Mouse (Mus musculus): Measurements from ENCODE around the gene Cwc27. TPM values are rescaled to one million over a fixed set of nuclear protein-coding genes. Genes with fewer than 3 reads are reported as not detected.

Gene Cwc27
- polyA plus RNA-seq, 1 experiment = not detected

DNA sequence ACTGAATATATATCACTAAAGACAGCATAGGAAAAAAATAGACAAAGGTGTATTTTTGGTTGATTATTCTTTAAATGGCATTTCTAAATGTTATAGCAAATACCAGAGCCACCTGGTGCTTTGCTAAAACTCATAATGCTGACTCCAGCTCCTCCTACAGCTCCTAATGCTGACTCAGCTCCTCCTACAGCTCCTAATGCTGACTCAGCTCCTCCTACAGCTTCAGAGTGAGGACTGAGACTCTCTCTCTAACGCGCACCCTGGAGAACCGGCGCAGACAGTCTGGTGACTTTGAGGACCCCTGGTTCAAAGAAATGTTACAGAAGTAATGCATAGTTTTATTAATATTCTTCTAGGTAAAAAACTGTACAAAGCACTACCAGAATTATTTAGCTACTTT, 74.1 kb downstream of the Cwc27 start:
- H3K4me3 ChIP-seq (ENCODE audit: insufficient read depth, low read depth, low read length) = no peak overlapping the region
- no peak overlapping the region for H3K27ac ChIP-seq (ENCODE audit: insufficient read depth, low read depth, low read length)
- no peak for TF ChIP-seq POLR2A (IDR thresholded peaks at IDR 0.05; ENCODE audit: insufficient read depth, low read depth, low read length)
- no peak for TF ChIP-seq CTCF (IDR thresholded peaks at IDR 0.05; ENCODE audit: insufficient read depth, low read depth, low read length)
- 80% methylated on average over 4 of the region's 4 CpGs for WGBS
- no peaks in the 10 kb centered on the region for H3K4me1 ChIP-seq (ENCODE audit: control insufficient read depth, insufficient read depth, low read length)

DNA sequence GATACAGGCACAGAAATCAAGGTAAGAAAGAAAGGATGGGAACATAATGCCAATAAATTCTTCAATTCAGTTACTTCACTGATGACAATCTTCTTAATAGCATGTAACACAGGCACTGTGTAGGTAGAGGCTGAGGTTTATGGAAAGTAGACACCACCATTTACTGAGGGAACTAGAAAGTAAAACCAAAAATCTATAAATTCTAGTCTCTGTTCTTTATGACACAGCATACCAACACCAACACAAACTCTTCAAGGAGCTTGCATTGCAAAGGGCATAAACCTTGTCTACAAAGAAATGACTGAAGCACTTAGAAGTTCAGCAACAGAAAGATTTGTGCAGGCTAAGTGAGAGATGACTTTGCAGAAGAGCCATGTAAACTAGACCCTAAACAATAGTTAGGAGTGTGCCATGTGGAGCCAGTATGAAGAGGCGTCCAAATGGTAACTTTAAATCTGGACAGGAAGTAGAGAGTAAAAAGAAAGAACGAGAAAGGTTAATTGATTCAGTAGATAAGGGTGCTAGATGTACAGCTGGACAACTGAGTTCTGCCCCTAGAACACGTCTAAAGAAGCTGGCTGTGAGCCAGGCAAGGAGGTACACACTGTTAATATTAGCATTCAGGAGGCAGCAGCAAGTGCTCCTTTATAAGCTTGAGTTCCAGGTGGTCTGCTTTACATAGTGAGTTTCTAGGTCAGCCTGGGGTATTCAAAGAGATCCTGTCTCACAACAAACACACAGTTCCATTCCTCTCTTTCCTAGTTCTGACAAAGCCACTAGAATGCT, 87.5 kb downstream of the Cwc27 start:
- H3K27ac ChIP-seq (ENCODE audit: insufficient read depth, low read depth, low read length) = no peak overlapping the region
- H3K4me1 ChIP-seq (ENCODE audit: control insufficient read depth, insufficient read depth, low read length) = no peaks in the 10 kb centered on the region
- 65% methylated on average over 3 of the region's 3 CpGs for WGBS
- TF ChIP-seq CTCF (IDR thresholded peaks at IDR 0.05; ENCODE audit: insufficient read depth, low read depth, low read length) = no peak
- TF ChIP-seq POLR2A (IDR thresholded peaks at IDR 0.05; ENCODE audit: insufficient read depth, low read depth, low read length) = no peak
- no peak overlapping the region for H3K4me3 ChIP-seq (ENCODE audit: insufficient read depth, low read depth, low read length)

DNA sequence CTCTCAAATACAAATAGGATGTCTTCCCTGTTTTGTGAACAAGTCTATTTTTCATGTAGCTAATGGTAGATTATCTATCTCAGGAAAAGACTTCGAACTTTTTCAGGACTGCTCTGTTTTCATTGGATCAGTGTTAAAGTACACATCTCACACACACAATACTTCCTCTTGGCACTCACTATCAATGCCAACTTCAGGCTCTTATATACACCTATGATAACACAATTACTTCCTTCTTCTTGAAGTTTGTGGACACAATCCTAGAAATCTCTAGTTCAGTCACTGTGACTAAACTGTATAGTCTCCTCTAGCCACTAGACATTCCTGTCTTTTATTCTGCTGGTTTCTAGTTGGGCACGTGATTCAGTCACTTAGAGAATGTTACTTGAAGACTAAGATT, 89.3 kb downstream of the Cwc27 start:
- TF ChIP-seq CTCF (IDR thresholded peaks at IDR 0.05; ENCODE audit: insufficient read depth, low read depth, low read length) = no peak
- no peak for TF ChIP-seq POLR2A (IDR thresholded peaks at IDR 0.05; ENCODE audit: insufficient read depth, low read depth, low read length)
- no peaks in the 10 kb centered on the region for H3K4me1 ChIP-seq (ENCODE audit: control insufficient read depth, insufficient read depth, low read length)
- H3K27ac ChIP-seq (ENCODE audit: insufficient read depth, low read depth, low read length) = no peak overlapping the region
- WGBS = 91% methylated on average over 2 of the region's 2 CpGs
- H3K4me3 ChIP-seq (ENCODE audit: insufficient read depth, low read depth, low read length) = no peak overlapping the region

DNA sequence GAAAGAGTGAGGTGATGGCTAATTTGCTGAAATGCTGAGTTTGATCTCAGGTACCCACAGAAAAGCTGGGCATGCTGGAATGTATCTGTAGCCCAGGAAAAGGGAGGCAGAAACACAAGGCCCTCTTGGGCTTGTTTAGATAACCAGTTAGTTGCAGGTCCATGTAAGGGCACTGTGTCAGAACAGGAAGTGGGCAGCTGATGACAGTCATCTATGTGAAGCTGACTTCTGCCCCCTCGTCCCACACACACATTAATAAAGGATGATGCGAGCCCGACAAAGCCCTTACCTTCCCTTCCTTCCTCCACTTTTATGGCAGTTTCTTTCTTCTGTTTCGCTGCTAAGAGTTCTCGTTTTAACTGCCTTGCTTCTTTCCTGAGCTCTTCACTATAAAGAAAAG, 96.8 kb downstream of the Cwc27 start:
- WGBS = 84% methylated on average over 5 of the region's 5 CpGs
- Histone ChIP-seq H3K27ac (ENCODE audit: insufficient read depth, low read depth, low read length) (no peak overlapping the region), H3K4me1 (ENCODE audit: control insufficient read depth, insufficient read depth, low read length) (no peaks in the 10 kb centered on the region), H3K4me3 (ENCODE audit: insufficient read depth, low read depth, low read length) (no peak overlapping the region)
- TF ChIP-seq POLR2A (IDR thresholded peaks at IDR 0.05; ENCODE audit: insufficient read depth, low read depth, low read length) (no peak), CTCF (IDR thresholded peaks at IDR 0.05; ENCODE audit: insufficient read depth, low read depth, low read length) (no peak)

DNA sequence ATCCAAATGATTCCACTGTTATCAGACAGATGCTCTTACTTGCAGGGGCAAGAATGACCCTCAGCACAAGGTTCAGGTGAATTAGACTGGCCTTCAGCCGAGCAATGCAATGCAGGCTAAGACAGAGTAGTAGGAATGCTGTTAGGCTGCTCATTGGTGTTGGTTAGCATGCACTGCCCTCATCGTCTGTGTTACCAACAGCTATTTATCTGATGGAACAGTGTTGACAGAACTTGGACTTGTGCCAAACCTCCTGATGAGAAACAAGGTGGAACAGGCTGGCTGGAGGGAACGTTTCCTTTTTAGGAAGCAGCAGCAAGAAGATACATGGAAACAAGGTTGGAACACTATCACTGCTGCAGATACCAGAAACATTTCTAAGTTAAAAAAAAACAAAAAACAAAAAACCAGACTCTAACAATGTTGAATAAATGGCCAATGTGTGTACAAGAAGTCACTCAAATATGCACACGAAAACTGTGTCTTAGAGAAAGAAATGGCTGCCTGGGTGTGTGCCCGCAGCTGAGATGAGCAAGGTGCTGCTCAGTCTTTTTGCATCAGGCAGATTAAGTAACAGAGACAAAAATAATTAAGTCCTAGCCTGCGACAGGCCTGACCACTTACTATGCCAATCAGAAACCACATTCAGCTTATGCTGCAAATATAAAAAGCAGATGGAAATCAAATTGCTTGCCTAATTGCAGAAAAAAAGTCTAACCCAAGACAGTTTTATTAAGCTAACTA, 122.2 kb downstream of the Cwc27 start:
- TF ChIP-seq CTCF (IDR thresholded peaks at IDR 0.05; ENCODE audit: insufficient read depth, low read depth, low read length) (no peak), POLR2A (IDR thresholded peaks at IDR 0.05; ENCODE audit: insufficient read depth, low read depth, low read length) (no peak)
- no peak overlapping the region for H3K27ac ChIP-seq (ENCODE audit: insufficient read depth, low read depth, low read length)
- 65% methylated on average over 6 of the region's 6 CpGs for WGBS

DNA sequence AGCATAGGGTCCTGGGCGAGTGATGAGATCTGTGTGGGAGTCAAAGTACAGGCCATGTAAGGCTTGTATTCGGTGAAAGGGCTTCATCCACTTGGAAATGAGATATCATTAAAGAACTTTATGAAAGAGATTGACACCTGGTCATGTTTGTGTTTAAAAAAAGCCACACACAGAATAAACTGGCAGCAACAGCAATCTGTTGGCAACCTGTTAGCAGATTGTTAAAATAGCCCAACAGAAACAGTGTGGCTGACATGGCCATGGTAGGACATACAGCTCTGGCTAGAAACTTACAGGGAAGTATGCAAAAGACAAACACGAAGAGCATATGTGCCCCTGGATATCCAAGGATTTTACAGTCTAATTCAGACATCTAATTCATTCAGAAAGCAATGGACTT, 124.2 kb downstream of the Cwc27 start:
- Histone ChIP-seq H3K4me3 (ENCODE audit: insufficient read depth, low read depth, low read length) (no peak overlapping the region), H3K27ac (ENCODE audit: insufficient read depth, low read depth, low read length) (no peak overlapping the region), H3K4me1 (ENCODE audit: control insufficient read depth, insufficient read depth, low read length) (no peaks in the 10 kb centered on the region)
- 91% methylated on average over 3 of the region's 3 CpGs for WGBS
- TF ChIP-seq POLR2A (IDR thresholded peaks at IDR 0.05; ENCODE audit: insufficient read depth, low read depth, low read length) = no peak
- no peak for TF ChIP-seq CTCF (IDR thresholded peaks at IDR 0.05; ENCODE audit: insufficient read depth, low read depth, low read length)

More for the DNA sequence above, 122.2 kb downstream of the Cwc27 start:
- Histone ChIP-seq H3K4me3 (ENCODE audit: insufficient read depth, low read depth, low read length) (no peak overlapping the region), H3K4me1 (ENCODE audit: control insufficient read depth, insufficient read depth, low read length) (no peaks in the 10 kb centered on the region)

DNA sequence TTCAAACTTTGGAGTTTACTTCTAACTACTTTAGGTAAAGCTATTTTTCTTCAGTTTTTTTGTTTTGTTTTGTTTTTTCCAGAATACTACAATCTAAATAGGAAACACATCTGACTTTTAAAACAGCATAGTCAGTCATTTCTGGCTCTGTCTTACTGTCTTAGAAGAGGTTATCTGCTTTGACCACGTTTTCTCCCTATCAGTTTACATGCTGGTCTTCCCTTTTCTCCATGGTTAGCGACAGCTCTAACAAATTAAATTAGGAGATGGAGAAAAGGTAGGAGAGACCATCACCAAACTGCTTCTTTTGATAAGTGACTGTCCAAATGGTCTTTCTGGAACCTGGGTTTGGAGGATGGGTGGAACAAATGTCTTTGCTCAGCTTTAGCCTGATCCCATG, 131.4 kb downstream of the Cwc27 start:
- 94% methylated on average over 2 of the region's 2 CpGs for WGBS
- TF ChIP-seq CTCF (IDR thresholded peaks at IDR 0.05; ENCODE audit: insufficient read depth, low read depth, low read length) (no peak), POLR2A (IDR thresholded peaks at IDR 0.05; ENCODE audit: insufficient read depth, low read depth, low read length) (no peak)
- Histone ChIP-seq H3K4me1 (ENCODE audit: control insufficient read depth, insufficient read depth, low read length) (no peaks in the 10 kb centered on the region), H3K4me3 (ENCODE audit: insufficient read depth, low read depth, low read length) (no peak overlapping the region), H3K27ac (ENCODE audit: insufficient read depth, low read depth, low read length) (no peak overlapping the region)

DNA sequence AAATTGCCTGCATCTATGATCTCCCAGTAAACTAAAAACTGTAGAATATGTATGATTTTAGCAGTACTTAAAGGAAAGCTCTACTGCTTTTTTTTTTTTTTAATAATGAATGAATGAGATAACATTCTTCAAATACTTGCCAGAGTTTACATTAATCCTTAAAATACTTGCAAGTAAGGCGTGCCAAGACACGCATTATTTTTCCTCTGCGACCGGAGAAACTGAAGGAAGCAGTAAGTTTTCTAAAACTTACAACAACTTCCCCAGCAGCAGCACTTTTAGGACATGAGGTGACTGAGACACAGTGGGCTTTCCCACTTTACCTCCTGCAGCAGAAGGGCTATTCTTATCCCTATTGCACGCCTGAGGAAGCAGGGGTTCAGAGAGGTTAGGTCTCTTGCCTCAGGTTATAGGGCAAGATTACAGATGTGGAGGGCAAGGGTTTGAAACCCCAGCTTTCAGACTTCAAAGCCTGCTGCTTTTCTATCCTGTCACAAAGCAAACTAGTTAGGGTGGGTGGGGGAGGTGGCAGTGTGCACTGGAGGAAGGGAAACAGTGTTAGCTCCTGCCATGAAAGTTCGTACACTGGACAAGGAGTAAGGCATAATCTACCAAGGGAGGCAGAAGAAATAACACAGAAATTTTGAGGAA, 132.5 kb downstream of the Cwc27 start:
- TF ChIP-seq CTCF (IDR thresholded peaks at IDR 0.05; ENCODE audit: insufficient read depth, low read depth, low read length) = no peak
- no peak for TF ChIP-seq POLR2A (IDR thresholded peaks at IDR 0.05; ENCODE audit: insufficient read depth, low read depth, low read length)
- Histone ChIP-seq H3K4me3 (ENCODE audit: insufficient read depth, low read depth, low read length) (no peak overlapping the region), H3K27ac (ENCODE audit: insufficient read depth, low read depth, low read length) (no peak overlapping the region), H3K4me1 (ENCODE audit: control insufficient read depth, insufficient read depth, low read length) (no peaks in the 10 kb centered on the region)
- 77% methylated on average over 6 of the region's 6 CpGs for WGBS

DNA sequence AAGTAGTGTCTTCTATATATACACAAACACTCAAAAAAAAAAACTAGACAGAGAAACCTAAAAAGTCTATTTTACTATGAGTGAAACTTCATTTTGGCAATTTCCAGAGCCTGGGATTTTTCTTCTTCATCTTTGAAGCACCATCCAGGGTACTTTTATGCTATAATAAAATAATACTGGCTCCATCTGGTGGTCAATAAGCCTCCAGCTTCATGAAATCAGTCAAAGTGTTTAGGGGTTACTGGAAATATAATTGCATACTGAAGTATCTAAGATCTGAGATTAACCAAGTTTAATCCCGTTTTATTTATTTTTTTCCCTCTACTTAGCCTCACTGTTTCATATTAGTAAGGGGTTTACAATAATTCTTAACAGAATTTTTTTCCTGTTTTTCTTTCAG, 135.7 kb downstream of the Cwc27 start:
- Histone ChIP-seq H3K4me3 (ENCODE audit: insufficient read depth, low read depth, low read length) (no peak overlapping the region), H3K4me1 (ENCODE audit: control insufficient read depth, insufficient read depth, low read length) (no peaks in the 10 kb centered on the region), H3K27ac (ENCODE audit: insufficient read depth, low read depth, low read length) (no peak overlapping the region)
- TF ChIP-seq POLR2A (IDR thresholded peaks at IDR 0.05; ENCODE audit: insufficient read depth, low read depth, low read length) (no peak), CTCF (IDR thresholded peaks at IDR 0.05; ENCODE audit: insufficient read depth, low read depth, low read length) (no peak)
- 71% methylated on average over 1 of the region's 1 CpGs for WGBS
